Mouse (Mus musculus): ENCODE data around the gene Smc1b. TPM values are rescaled to one million over a fixed set of nuclear protein-coding genes. Genes with fewer than 3 reads are reported as not detected.

Gene Smc1b
- polyA plus RNA-seq, 1 experiment, result 0.01 TPM

GRCm38 (mm10) chr15:85054098-85054497 is 77.7 kb downstream of the Smc1b start:
- Histone ChIP-seq H3K79me3 (ENCODE audit: low read depth) (no peaks in the 10 kb centered on the region), H3K36me3 (ENCODE audit: control insufficient read depth, insufficient read depth) (peaks cover 80% of the 10 kb centered on the region), H3K27me3 (ENCODE audit: control insufficient read depth, insufficient read depth, insufficient read length) (no peaks in the 10 kb centered on the region), H3K4me3 (ENCODE audit: insufficient read depth, poor library complexity, severe bottlenecking) (no peak overlapping the region), H3K79me2 (ENCODE audit: control insufficient read depth, insufficient read depth) (no peaks in the 10 kb centered on the region), H3ac (ENCODE audit: control insufficient read depth, insufficient read length, low read depth) (no peak overlapping the region)
- no peak for TF ChIP-seq MYOD1 (IDR thresholded peaks at IDR 0.05; ENCODE audit: control insufficient read depth, insufficient read length, low read depth)
- no peak for TF ChIP-seq USF1 (IDR thresholded peaks at IDR 0.05; ENCODE audit: low read depth)
- no peak for TF ChIP-seq MYOG (IDR thresholded peaks at IDR 0.05; ENCODE audit: control insufficient read depth, extremely low read depth, insufficient read length)
- no peak for TF ChIP-seq CEBPB (IDR thresholded peaks at IDR 0.05; ENCODE audit: low read depth)
- no peak for TF ChIP-seq FOSL1 (IDR thresholded peaks at IDR 0.05; ENCODE audit: insufficient read depth, low read length, poor library complexity, severe bottlenecking)
- no peak for TF ChIP-seq CTCF (IDR thresholded peaks at IDR 0.05; ENCODE audit: control insufficient read depth, insufficient read depth, insufficient read length)
- no peak for TF ChIP-seq MAX (IDR thresholded peaks at IDR 0.05)

DNA sequence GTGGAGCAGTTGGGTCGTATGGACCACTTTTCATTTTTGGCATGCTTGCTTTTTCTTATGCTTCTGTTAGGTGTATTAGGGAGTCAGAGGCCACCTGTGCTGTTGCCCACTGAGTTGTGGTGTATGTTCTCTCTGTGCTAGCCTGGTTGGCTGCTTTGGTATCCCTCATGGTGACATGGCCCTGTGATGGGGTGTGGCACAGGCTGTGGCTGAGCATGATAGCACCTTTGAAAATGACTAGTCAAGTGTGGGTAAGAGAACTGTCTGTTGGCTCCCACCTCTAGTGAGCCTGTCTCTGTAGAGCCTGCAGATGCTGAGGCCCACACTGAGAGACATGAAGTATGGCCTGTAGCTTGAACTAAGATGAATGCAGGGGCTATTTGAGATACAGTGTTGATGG is 82.0 kb downstream of the Smc1b start:
- Histone ChIP-seq H3K4me3 (ENCODE audit: insufficient read depth, poor library complexity, severe bottlenecking) (no peak overlapping the region), H3K27me3 (ENCODE audit: control insufficient read depth, insufficient read depth, insufficient read length) (no peaks in the 10 kb centered on the region), H3K79me3 (ENCODE audit: low read depth) (no peaks in the 10 kb centered on the region), H3K36me3 (ENCODE audit: control insufficient read depth, insufficient read depth) (peaks cover 86% of the 10 kb centered on the region), H3K79me2 (ENCODE audit: control insufficient read depth, insufficient read depth) (peaks cover under 1% of the 10 kb centered on the region), H3ac (ENCODE audit: control insufficient read depth, insufficient read length, low read depth) (no peak overlapping the region)
- no peak for TF ChIP-seq MYOD1 (IDR thresholded peaks at IDR 0.05; ENCODE audit: control insufficient read depth, insufficient read length, low read depth)
- TF ChIP-seq CEBPB (IDR thresholded peaks at IDR 0.05; ENCODE audit: low read depth), result no peak
- TF ChIP-seq USF1 (IDR thresholded peaks at IDR 0.05; ENCODE audit: low read depth), result no peak
- no peak for TF ChIP-seq MYOG (IDR thresholded peaks at IDR 0.05; ENCODE audit: control insufficient read depth, extremely low read depth, insufficient read length)
- TF ChIP-seq MAX (IDR thresholded peaks at IDR 0.05), result no peak

GRCm38 (mm10) chr15:85047865-85048264 is 83.9 kb downstream of the Smc1b start:
- Histone ChIP-seq H3K36me3 (ENCODE audit: control insufficient read depth, insufficient read depth) (peaks cover 76% of the 10 kb centered on the region), H3K79me2 (ENCODE audit: control insufficient read depth, insufficient read depth) (peaks cover 19% of the 10 kb centered on the region), H3ac (ENCODE audit: control insufficient read depth, insufficient read length, low read depth) (no peak overlapping the region), H3K27me3 (ENCODE audit: control insufficient read depth, insufficient read depth, insufficient read length) (no peaks in the 10 kb centered on the region), H3K79me3 (ENCODE audit: low read depth) (peaks cover 13% of the 10 kb centered on the region), H3K4me3 (ENCODE audit: insufficient read depth, poor library complexity, severe bottlenecking) (no peak overlapping the region)
- TF ChIP-seq CTCF (IDR thresholded peaks at IDR 0.05; ENCODE audit: control insufficient read depth, insufficient read depth, insufficient read length) (no peak), FOSL1 (IDR thresholded peaks at IDR 0.05; ENCODE audit: insufficient read depth, low read length, poor library complexity, severe bottlenecking) (no peak), MYOG (IDR thresholded peaks at IDR 0.05; ENCODE audit: control insufficient read depth, extremely low read depth, insufficient read length) (no peak), USF1 (IDR thresholded peaks at IDR 0.05; ENCODE audit: low read depth) (no peak), MYOD1 (IDR thresholded peaks at IDR 0.05; ENCODE audit: control insufficient read depth, insufficient read length, low read depth) (no peak), MAX (IDR thresholded peaks at IDR 0.05) (no peak), CEBPB (IDR thresholded peaks at IDR 0.05; ENCODE audit: low read depth) (no peak)

DNA sequence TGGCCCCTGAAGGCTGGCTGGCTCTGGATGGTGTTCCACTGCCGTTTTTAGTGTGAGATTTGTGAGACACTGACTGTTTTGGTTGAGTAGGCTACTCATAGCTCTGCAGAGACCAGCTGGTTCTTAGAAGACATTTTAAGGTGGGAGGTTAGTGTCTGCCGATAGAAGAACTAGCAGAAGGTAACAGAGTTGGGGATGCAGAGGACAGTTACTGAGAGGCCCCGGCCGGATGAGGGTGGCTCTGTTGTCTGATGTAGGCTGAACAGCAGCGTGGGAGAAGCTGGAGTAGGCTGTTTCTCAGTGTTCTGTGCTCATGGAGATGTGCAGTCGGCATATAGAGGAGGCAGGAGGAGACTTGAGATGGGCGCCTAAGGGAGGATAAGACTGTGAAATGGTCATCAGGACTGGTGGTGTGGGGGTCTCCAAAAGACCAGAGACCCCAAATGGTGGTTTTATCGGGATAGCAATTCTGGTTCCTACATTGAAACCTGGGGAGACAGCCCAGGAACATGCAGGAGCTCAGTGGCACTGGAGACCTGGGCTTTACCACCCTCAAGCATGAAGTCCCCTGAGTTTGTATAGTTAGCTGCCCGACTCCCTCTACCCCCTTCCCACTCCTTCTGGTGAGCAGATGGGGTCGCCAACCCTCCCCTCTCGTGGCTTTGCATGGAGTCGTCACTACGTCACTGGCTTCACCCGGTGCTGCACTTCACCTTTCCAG is 85.4 kb downstream of the Smc1b start:
- peaks cover 63% of the 10 kb centered on the region for H3K36me3 ChIP-seq (ENCODE audit: control insufficient read depth, insufficient read depth)
- no peaks in the 10 kb centered on the region for H3K27me3 ChIP-seq (ENCODE audit: control insufficient read depth, insufficient read depth, insufficient read length)
- TF ChIP-seq MYOG (IDR thresholded peaks at IDR 0.05; ENCODE audit: control insufficient read depth, extremely low read depth, insufficient read length), result no peak
- no peak for TF ChIP-seq USF1 (IDR thresholded peaks at IDR 0.05; ENCODE audit: low read depth)
- TF ChIP-seq CTCF (IDR thresholded peaks at IDR 0.05; ENCODE audit: control insufficient read depth, insufficient read depth, insufficient read length), result no peak
- TF ChIP-seq MYOD1 (IDR thresholded peaks at IDR 0.05; ENCODE audit: control insufficient read depth, insufficient read length, low read depth), result no peak
- TF ChIP-seq CEBPB (IDR thresholded peaks at IDR 0.05; ENCODE audit: low read depth), result no peak
- no peak for TF ChIP-seq MAX (IDR thresholded peaks at IDR 0.05)
- TF ChIP-seq FOSL1 (IDR thresholded peaks at IDR 0.05; ENCODE audit: insufficient read depth, low read length, poor library complexity, severe bottlenecking), result no peak
- H3ac ChIP-seq (ENCODE audit: control insufficient read depth, insufficient read length, low read depth), result no peak overlapping the region
- H3K79me3 ChIP-seq (ENCODE audit: low read depth), result peaks cover 18% of the 10 kb centered on the region
- no peak overlapping the region for H3K4me3 ChIP-seq (ENCODE audit: insufficient read depth, poor library complexity, severe bottlenecking)
- peaks cover 26% of the 10 kb centered on the region for H3K79me2 ChIP-seq (ENCODE audit: control insufficient read depth, insufficient read depth)

DNA sequence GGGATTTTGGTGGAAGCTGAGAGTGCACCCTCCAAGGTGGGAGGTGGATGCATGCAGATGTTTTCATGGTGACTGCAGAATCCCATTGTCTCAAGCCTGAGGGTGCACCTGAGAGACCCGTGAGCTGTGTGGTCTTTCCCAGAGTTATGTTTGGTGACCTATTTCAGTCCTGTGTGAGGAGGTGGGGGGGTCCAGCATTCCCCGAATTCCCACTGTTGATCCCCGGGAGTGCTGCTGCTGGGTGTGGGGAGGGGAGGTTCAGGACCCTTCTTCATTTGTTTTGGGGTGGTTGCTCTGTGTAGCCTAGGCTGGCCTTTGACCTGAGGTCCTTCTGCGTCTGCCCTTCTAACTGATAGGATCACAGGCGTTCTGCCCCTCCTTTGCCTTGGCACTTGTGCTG is 88.0 kb downstream of the Smc1b start:
- no peaks in the 10 kb centered on the region for H3K27me3 ChIP-seq (ENCODE audit: control insufficient read depth, insufficient read depth, insufficient read length)
- no peak overlapping the region for H3K4me3 ChIP-seq (ENCODE audit: insufficient read depth, poor library complexity, severe bottlenecking)
- no peak overlapping the region for H3ac ChIP-seq (ENCODE audit: control insufficient read depth, insufficient read length, low read depth)
- H3K36me3 ChIP-seq (ENCODE audit: control insufficient read depth, insufficient read depth), result peaks cover 37% of the 10 kb centered on the region
- no peak for TF ChIP-seq CTCF (IDR thresholded peaks at IDR 0.05; ENCODE audit: control insufficient read depth, insufficient read depth, insufficient read length)
- TF ChIP-seq MAX (IDR thresholded peaks at IDR 0.05), result no peak
- TF ChIP-seq CEBPB (IDR thresholded peaks at IDR 0.05; ENCODE audit: low read depth), result no peak
- no peak for TF ChIP-seq MYOG (IDR thresholded peaks at IDR 0.05; ENCODE audit: control insufficient read depth, extremely low read depth, insufficient read length)
- no peak for TF ChIP-seq FOSL1 (IDR thresholded peaks at IDR 0.05; ENCODE audit: insufficient read depth, low read length, poor library complexity, severe bottlenecking)
- no peak for TF ChIP-seq MYOD1 (IDR thresholded peaks at IDR 0.05; ENCODE audit: control insufficient read depth, insufficient read length, low read depth)
- TF ChIP-seq USF1 (IDR thresholded peaks at IDR 0.05; ENCODE audit: low read depth), result no peak
- H3K79me3 ChIP-seq (ENCODE audit: low read depth), result peaks cover 33% of the 10 kb centered on the region
- H3K79me2 ChIP-seq (ENCODE audit: control insufficient read depth, insufficient read depth), result peaks cover 52% of the 10 kb centered on the region

Measured in C2C12 (cell line).